Mouse (Mus musculus): ENCODE measurements around the gene Pigs. TPM values are rescaled to one million over a fixed set of nuclear protein-coding genes. Genes with fewer than 3 reads are reported as not detected.

Gene Pigs
- polyA plus RNA-seq, 1 experiment from 2014 or later: 86.2 TPM

DNA sequence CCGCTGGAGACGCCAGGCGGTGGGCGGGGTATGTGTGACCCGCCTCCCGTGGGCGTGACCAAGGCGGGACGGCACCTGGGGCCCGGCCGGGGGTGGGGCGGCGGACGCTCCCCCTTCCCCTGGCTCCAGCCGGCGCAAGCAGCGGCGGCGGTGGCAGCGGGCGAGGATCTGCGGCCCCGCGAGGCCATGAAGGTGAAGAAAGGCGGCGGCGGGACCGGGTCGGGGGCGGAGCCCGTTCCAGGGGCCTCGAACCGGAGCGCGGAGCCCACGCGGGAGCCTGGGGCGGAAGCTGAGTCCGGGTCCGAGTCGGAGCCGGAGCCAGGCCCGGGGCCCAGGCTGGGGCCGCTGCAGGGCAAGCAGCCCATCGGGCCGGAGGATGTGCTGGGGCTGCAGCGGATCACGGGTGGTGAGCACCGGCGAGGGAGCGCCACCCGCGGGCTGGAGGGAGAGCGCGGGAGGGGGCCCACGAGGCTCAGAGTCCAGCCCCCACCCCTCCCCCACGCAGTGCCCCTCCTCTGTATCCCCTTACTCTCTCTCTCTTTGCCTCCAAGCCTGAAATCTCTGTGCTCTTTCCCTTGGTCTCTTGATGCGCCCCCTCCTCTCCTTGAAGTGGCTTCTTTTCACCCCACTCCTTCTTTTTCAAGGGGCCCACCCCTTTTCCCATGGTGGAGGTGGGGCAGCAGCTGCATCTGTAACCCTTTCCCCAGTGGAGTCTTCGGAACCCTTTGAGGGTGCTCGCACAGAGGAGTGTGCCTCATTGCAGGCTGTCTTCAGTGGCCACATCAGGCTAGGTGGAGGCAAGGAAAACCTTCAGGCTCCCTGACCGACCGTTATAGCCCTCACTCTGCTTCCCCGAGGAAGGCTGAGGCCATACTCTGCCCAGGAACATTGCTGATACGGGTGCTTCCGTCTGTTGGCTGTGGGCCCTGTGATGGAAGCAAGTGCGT is 15.4 kb downstream of the Pigs start, which contains the start of gene Unc119:
TSS of gene Unc119 (plus strand) at position 102 of the 947 bp plus-strand sequence.
- ATAC-seq (replicated peaks; ENCODE audit: low FRiP score): peak; percentile 84
- Histone ChIP-seq H3K36me3 (peaks cover 33% of the 10 kb centered on the region), H3K9me3 (replicated peaks) (no peaks in the 10 kb centered on the region), H3K4me3 (replicated peaks) (peak within 1 kb of the TSS; percentile 96), H3K4me2 (peak within 1 kb of the TSS; percentile 96), H3K4me1 (peaks cover 38% of the 10 kb centered on the region), H3K27ac (peak within 1 kb of the TSS; percentile 88), H3K9ac (peak within 1 kb of the TSS; percentile 88), H3K27me3 (no peaks in the 10 kb centered on the region)
- under 1% methylated on average over 60 of the region's 66 CpGs for WGBS

- peak overlapping the region; percentile 96 for H3K4me3 ChIP-seq (replicated peaks)
- WGBS: 73% methylated on average over 6 of the region's 6 CpGs
- peak overlapping the region; percentile 88; the same call in 1 of the 2 replicates for H3K9ac ChIP-seq
- peaks cover 28% of the 10 kb centered on the region for H3K36me3 ChIP-seq
- no peaks in the 10 kb centered on the region for H3K9me3 ChIP-seq (replicated peaks)
- ATAC-seq (replicated peaks; ENCODE audit: low FRiP score): no peak
- H3K27me3 ChIP-seq: no peaks in the 10 kb centered on the region
- H3K4me2 ChIP-seq: peak overlapping the region; percentile 96
- H3K4me1 ChIP-seq: peaks cover 38% of the 10 kb centered on the region
- H3K27ac ChIP-seq: peak overlapping the region; percentile 88
Measured at GRCm38 (mm10) chr11:78344328-78344889, 16.2 kb downstream of the Pigs start.

DNA sequence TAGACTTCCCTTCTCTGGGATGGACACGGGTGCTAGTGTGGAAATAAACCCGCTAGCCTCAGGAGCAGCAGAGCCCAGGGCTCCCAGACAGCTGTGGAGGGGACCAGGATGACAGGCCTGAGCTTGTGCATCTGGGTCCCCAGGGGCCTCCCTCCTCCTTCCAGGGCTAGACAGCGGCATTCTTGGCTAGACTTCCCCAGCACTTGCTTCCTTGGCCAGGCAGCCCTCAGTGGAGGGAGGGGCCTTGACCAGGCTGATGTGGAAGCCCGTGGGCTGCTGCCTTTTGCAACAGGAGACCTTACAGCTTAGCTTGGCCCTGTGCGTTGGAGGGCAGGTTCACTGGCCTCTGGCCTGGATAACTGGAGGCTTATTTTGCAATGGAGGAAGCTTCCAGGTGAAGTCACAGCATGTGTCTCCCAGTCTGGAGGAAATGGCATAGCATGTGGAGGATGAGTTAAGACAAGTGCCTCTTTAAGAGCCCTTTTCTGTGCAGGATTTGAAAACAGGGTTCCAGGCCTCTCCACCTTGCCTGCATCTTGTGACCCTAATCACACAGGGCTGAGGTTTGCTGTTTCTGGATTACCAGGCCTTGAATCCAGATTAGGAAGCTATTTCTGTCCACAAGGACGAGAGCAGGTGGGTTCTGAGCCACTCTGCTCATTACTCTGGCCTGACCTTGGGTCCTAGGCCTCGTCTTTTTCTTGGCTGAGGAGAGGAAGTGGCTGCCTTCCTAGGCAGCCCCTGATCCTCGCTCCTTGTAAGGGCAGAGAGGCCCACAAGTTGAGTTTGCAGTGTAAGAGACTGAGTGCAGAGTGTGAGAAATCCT is 16.9 kb downstream of the Pigs start:
- no peak for ATAC-seq (replicated peaks; ENCODE audit: low FRiP score)
- WGBS: 49% methylated on average over 8 of the region's 8 CpGs
- Histone ChIP-seq H3K27me3 (no peaks in the 10 kb centered on the region), H3K4me1 (peaks cover 38% of the 10 kb centered on the region), H3K27ac (peak overlapping the region; percentile 34), H3K4me3 (replicated peaks) (peak overlapping the region; percentile 96; the same call in 1 of the 2 replicates), H3K4me2 (peak overlapping the region; percentile 96), H3K36me3 (peaks cover 22% of the 10 kb centered on the region), H3K9me3 (replicated peaks) (no peaks in the 10 kb centered on the region), H3K9ac (0 out of 2 replicates have a peak overlapping the region, but pooled peaks have one; percentile 9)

- Histone ChIP-seq H3K4me2 (no peak overlapping the region), H3K9ac (0 out of 2 replicates have a peak overlapping the region, but pooled peaks have one; percentile 9), H3K27ac (no peak overlapping the region), H3K9me3 (replicated peaks) (no peaks in the 10 kb centered on the region), H3K36me3 (peaks cover 15% of the 10 kb centered on the region), H3K4me1 (peaks cover 38% of the 10 kb centered on the region), H3K4me3 (replicated peaks) (no peak overlapping the region), H3K27me3 (no peaks in the 10 kb centered on the region)
- ATAC-seq (replicated peaks; ENCODE audit: low FRiP score): no peak
- 81% methylated on average over 7 of the region's 7 CpGs for WGBS
Measured at GRCm38 (mm10) chr11:78345801-78346200, 17.6 kb downstream of the Pigs start.

DNA sequence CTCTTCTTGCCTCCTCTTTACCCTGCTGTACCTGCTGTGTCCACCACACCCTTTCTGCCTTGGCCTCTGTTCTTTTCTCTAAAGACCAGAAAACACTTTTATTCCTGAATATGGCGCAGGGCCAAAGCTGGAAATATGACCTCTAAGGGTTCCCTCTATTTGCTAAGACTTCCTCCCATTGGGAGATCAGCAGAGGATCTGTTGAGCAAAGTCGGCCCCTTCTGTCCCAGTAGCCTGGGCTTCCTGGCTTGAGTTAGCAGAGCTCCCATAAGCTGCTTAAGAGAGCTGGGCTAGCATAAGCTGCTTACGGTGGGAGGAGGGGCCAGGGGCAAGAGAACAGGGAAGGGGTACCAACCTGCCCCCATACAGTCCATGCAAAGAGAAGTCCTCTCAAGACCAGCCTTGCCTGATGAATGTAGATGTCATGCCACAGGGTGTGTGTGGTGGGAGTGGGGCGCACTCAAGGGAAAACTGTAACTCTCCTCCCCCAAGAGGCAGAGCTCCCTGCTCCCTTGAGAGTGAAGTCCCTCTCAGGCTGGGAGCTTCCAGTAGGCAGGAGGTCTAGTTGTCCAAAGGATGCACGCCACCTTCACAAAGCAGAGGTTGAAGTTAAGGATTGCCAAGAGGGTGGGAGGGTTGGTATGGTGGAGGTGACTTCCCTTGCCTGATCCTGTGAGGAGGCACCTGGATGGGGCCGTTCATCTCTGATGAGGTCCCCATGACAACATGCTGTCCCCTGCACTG is 18.3 kb downstream of the Pigs start:
- Histone ChIP-seq H3K4me1 (peaks cover 38% of the 10 kb centered on the region), H3K9me3 (replicated peaks) (no peaks in the 10 kb centered on the region), H3K27me3 (no peaks in the 10 kb centered on the region), H3K27ac (peak overlapping the region; percentile 11; the same call in 1 of the 2 replicates), H3K9ac (no peak overlapping the region), H3K4me2 (no peak overlapping the region), H3K36me3 (peaks cover 11% of the 10 kb centered on the region), H3K4me3 (replicated peaks) (no peak overlapping the region)
- no peak for ATAC-seq (replicated peaks; ENCODE audit: low FRiP score)
- WGBS: 84% methylated on average over 6 of the region's 6 CpGs

GRCm38 (mm10) chr11:78347070-78347754 is 19.0 kb downstream of the Pigs start:
- no peak overlapping the region; the same call in 1 of the 2 replicates for H3K27ac ChIP-seq
- no peaks in the 10 kb centered on the region for H3K27me3 ChIP-seq
- peaks cover 38% of the 10 kb centered on the region for H3K4me1 ChIP-seq
- H3K36me3 ChIP-seq: peaks cover 11% of the 10 kb centered on the region
- 87% methylated on average over 10 of the region's 10 CpGs for WGBS
- H3K4me3 ChIP-seq (replicated peaks): no peak overlapping the region
- no peak overlapping the region for H3K9ac ChIP-seq
- H3K9me3 ChIP-seq (replicated peaks): no peaks in the 10 kb centered on the region
- no peak for ATAC-seq (replicated peaks; ENCODE audit: low FRiP score)
- no peak overlapping the region for H3K4me2 ChIP-seq

- Histone ChIP-seq H3K4me1 (peaks cover 40% of the 10 kb centered on the region), H3K27me3 (no peaks in the 10 kb centered on the region), H3K27ac (no peak overlapping the region), H3K36me3 (peaks cover 11% of the 10 kb centered on the region), H3K4me3 (replicated peaks) (no peak overlapping the region), H3K4me2 (no peak overlapping the region), H3K9me3 (replicated peaks) (no peaks in the 10 kb centered on the region), H3K9ac (no peak overlapping the region)
- WGBS: 81% methylated on average over 9 of the region's 9 CpGs
- no peak for ATAC-seq (replicated peaks; ENCODE audit: low FRiP score)
Measured at GRCm38 (mm10) chr11:78347908-78348307, 19.7 kb downstream of the Pigs start.

DNA sequence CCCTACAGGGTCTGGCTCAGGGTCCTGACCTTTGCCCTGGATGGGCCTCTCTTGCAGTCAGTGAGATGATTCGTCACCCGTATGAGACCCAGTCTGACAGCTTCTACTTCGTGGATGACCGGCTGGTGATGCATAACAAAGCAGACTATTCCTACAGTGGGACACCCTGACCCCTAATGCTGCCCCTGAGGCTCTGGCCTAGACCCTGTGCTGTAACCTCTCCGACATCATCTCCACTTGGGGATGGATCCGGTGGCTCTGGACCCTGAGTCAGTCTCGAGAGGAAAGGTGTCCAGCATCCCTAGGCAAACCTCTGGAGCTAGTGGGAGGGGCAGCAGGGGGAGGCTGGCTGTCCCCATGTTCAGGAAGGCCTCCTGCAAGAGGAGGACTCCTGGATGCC is 20.3 kb downstream of the Pigs start:
- WGBS: 44% methylated on average over 7 of the region's 7 CpGs
- ATAC-seq (replicated peaks; ENCODE audit: low FRiP score): no peak
- no peak overlapping the region for H3K9ac ChIP-seq
- no peak overlapping the region for H3K4me3 ChIP-seq (replicated peaks)
- no peaks in the 10 kb centered on the region for H3K9me3 ChIP-seq (replicated peaks)
- H3K4me2 ChIP-seq: no peak overlapping the region
- H3K27ac ChIP-seq: no peak overlapping the region
- H3K4me1 ChIP-seq: peaks cover 37% of the 10 kb centered on the region
- no peaks in the 10 kb centered on the region for H3K27me3 ChIP-seq
- H3K36me3 ChIP-seq: peaks cover 11% of the 10 kb centered on the region

DNA sequence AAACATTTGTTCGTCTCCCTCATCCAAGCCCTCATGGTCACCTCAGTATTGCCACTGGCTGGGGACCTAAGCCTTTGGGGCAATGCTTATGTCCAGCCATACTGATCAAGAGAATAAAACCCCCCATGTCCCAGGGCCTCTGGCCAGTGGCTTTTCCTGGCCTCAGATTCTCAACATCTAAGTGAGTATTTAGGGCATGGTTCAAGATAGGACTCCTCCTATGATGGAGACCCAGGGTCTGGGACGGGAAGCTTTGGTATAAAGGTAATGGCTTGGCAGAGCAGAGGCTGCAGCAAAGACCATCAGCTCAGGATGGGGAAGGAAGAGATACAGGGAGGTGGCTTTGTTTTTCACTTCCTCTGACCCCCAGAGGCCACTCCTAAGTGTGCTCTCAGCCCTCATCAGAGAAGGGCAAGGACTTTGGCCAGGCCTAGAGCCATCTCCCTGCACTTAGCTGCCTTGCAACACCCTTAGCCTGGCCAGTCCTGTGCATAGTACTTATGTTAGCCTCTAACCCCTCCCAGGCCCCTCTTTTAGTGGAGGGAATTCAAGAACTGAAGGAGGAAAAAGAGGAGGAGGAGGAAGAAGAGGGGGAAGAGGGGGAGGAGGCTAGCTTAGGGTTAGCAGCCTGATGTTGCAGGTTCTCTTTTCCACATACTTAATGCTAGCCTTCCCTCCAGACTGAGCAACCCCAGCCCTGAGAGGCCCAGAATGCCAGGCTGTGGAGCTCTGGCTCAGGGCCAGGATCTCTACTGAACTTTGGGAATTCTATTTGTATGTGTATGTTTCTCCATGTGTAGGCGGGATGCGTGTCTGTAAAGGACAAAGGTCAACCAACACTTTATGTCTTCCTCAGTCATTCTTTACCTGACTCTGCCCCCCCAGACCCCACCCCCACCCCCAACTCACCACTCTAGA is 21.5 kb downstream of the Pigs start:
- H3K36me3 ChIP-seq: peaks cover 11% of the 10 kb centered on the region
- H3K4me3 ChIP-seq (replicated peaks): no peak overlapping the region
- no peaks in the 10 kb centered on the region for H3K27me3 ChIP-seq
- WGBS: 78% methylated on average over 4 of the region's 4 CpGs
- H3K4me2 ChIP-seq: no peak overlapping the region
- H3K9ac ChIP-seq: no peak overlapping the region
- no peaks in the 10 kb centered on the region for H3K9me3 ChIP-seq (replicated peaks)
- H3K27ac ChIP-seq: 0 out of 2 replicates have a peak overlapping the region, but pooled peaks have one; percentile 10
- H3K4me1 ChIP-seq: peaks cover 25% of the 10 kb centered on the region
- no peak for ATAC-seq (replicated peaks; ENCODE audit: low FRiP score)

- WGBS: 96% methylated on average over 1 of the region's 1 CpGs
- ATAC-seq (replicated peaks; ENCODE audit: low FRiP score): no peak
- H3K9me3 ChIP-seq (replicated peaks): no peaks in the 10 kb centered on the region
- no peak overlapping the region for H3K9ac ChIP-seq
- H3K4me3 ChIP-seq (replicated peaks): no peak overlapping the region
- H3K36me3 ChIP-seq: peaks cover 9% of the 10 kb centered on the region
- H3K4me1 ChIP-seq: peaks cover 2% of the 10 kb centered on the region; the same call in 1 of the 2 replicates
- no peak overlapping the region for H3K27ac ChIP-seq
- H3K4me2 ChIP-seq: no peak overlapping the region
- no peaks in the 10 kb centered on the region for H3K27me3 ChIP-seq
Measured at GRCm38 (mm10) chr11:78353081-78353480, 24.9 kb downstream of the Pigs start.

Measured in kidney, embryonic 15.5 days (tissue).